Mouse (Mus musculus) spleen, adult 2 months (tissue): ENCODE results near the gene Ssh2.

Experiments
- CTCF ChIP-seq: fragments of 200-500 bp; IDR thresholded peaks from 2 replicates; pipeline ENCODE4 v1.5.1; 2011; ENCODE audit warnings: mild to moderate bottlenecking, inconsistent platforms; ENCODE audit not compliant: insufficient read depth, insufficient read length, insufficient replicate concordance; ENCODE audit errors: extremely low read depth
- POLR2A ChIP-seq: fragments of 200-500 bp; IDR thresholded peaks from 2 replicates; pipeline ENCODE4 v1.6.1; 2011; ENCODE audit warnings: low read depth, low read length, inconsistent platforms

- TF ChIP-seq CTCF: no peak
- no peak for TF ChIP-seq POLR2A
These were observed 220.9 kb downstream of the Ssh2 start for GRCm38 (mm10) chr11:77437026-77437425.
